Mouse (Mus musculus) left cerebral cortex, adult 8-10 months (tissue): ENCODE data around the gene Snrk. TPM values are rescaled to one million over a fixed set of nuclear protein-coding genes. Genes with fewer than 3 reads are reported as not detected.
A peak's percentile ranks its signal among the peaks of the same experiment; 100 is the strongest.

ENCODE experiments used
- DNase-seq, 2 experiments: peaks; one replicate each; pipeline ENCODE4 v3.0.0; 2022; ENCODE audit warnings: low spot score in 2 of 2
- total RNA-seq, 4 experiments: library from RNA; stranded (reverse); gene quantifications; 2 replicates each; pipeline ENCODE4 v1.2.4; 2022

Gene Snrk
- total RNA-seq = 100 to 1,000 TPM; 105 to 111 (median 109) TPM

- peak; percentile 78 to 82 for DNase-seq
These were observed at the start of gene Snrk for GRCm38 (mm10) chr9:122117112-122117616. Gene Snrk, plus strand, starts transcription at chr9:122117266.

- no peak for DNase-seq
These were observed 49.4 kb upstream of the Snrk start for GRCm38 (mm10) chr9:122067654-122068053.

GRCm38 (mm10) chr9:122069560-122070174 lies 47.4 kb upstream of the Snrk start:
- DNase-seq = no peak

GRCm38 (mm10) chr9:122073980-122074379 lies 43.1 kb upstream of the Snrk start:
- DNase-seq = no peak

GRCm38 (mm10) chr9:122074575-122074974 lies 42.5 kb upstream of the Snrk start:
- no peak for DNase-seq

- DNase-seq = no peak
These were observed 38.6 kb upstream of the Snrk start for GRCm38 (mm10) chr9:122078456-122078855.

- no peak for DNase-seq
These were observed 33.4 kb upstream of the Snrk start for GRCm38 (mm10) chr9:122083698-122084097.

GRCm38 (mm10) chr9:122084175-122084574 lies 32.9 kb upstream of the Snrk start:
- no peak for DNase-seq

- DNase-seq = no peak
These were observed 32.4 kb upstream of the Snrk start for GRCm38 (mm10) chr9:122084636-122085035.

- DNase-seq = no peak
These were observed 32.0 kb upstream of the Snrk start for GRCm38 (mm10) chr9:122085055-122085454.

- no peak for DNase-seq
These were observed 31.4 kb upstream of the Snrk start for GRCm38 (mm10) chr9:122085550-122086205.

GRCm38 (mm10) chr9:122087086-122087485 lies 30.0 kb upstream of the Snrk start:
- no peak for DNase-seq

GRCm38 (mm10) chr9:122091171-122091570 lies 25.9 kb upstream of the Snrk start:
- DNase-seq = no peak

- no peak for DNase-seq
These were observed 25.3 kb upstream of the Snrk start for GRCm38 (mm10) chr9:122091782-122092228.

GRCm38 (mm10) chr9:122094171-122094570 lies 22.9 kb upstream of the Snrk start:
- DNase-seq = no peak

GRCm38 (mm10) chr9:122096822-122097511 lies 20.1 kb upstream of the Snrk start:
- DNase-seq = no peak

GRCm38 (mm10) chr9:122097535-122097934 lies 19.5 kb upstream of the Snrk start:
- no peak for DNase-seq

GRCm38 (mm10) chr9:122100584-122101127 lies 16.4 kb upstream of the Snrk start:
- no peak for DNase-seq

GRCm38 (mm10) chr9:122101196-122101595 lies 15.9 kb upstream of the Snrk start:
- no peak for DNase-seq

GRCm38 (mm10) chr9:122103550-122104284 lies 13.3 kb upstream of the Snrk start:
- no peak for DNase-seq

- DNase-seq = no peak
These were observed 12.7 kb upstream of the Snrk start for GRCm38 (mm10) chr9:122104285-122104829.
